Mouse (Mus musculus): ENCODE measurements around the gene AC140267.1. TPM values are rescaled to one million over a fixed set of nuclear protein-coding genes. Genes with fewer than 3 reads are reported as not detected.

The AC140267.1 gene
- not detected for polyA plus RNA-seq (2014; fragmentation: Illumina TruSeq; extraction: RNeasy Lipid Tissue Mini Kit (QIAGEN cat#74804); ENCODE audit: low read depth, low replicate concordance)

GRCm38 (mm10) chr15:80235535-80235934 is at the start of gene AC140267.1:
AC140267.1 (plus strand) TSS chr15:80235835.

GRCm38 (mm10) chr15:80233733-80234509 is 1.7 kb upstream of the AC140267.1 start, which contains the start of gene Mief1:
Mief1 (plus strand) TSS chr15:80234018.

GRCm38 (mm10) chr15:80254847-80255645 is 19.4 kb downstream of the AC140267.1 start, which contains the start of gene Atf4:
Atf4 (plus strand) TSS chr15:80255184.

GRCm38 (mm10) chr15:80263610-80264575 is 28.3 kb downstream of the AC140267.1 start, which contains the start of gene Rps19bp1:
Rps19bp1 (minus strand) TSS chr15:80264315.

Other genes starting within 250 kb of the AC140267.1 start
- gene Pdgfb, start 220.9 kb upstream of the AC140267.1 start, polyA plus RNA-seq (2014; fragmentation: Illumina TruSeq; extraction: RNeasy Lipid Tissue Mini Kit (QIAGEN cat#74804); ENCODE audit: low read depth, low replicate concordance) = 0.13 TPM
- gene Syngr1, start 144.5 kb upstream of the AC140267.1 start, polyA plus RNA-seq (2014; fragmentation: Illumina TruSeq; extraction: RNeasy Lipid Tissue Mini Kit (QIAGEN cat#74804); ENCODE audit: low read depth, low replicate concordance) = 0.25 TPM
- 215 TPM for gene Rpl3, start 144.0 kb upstream of the AC140267.1 start, polyA plus RNA-seq (2014; fragmentation: Illumina TruSeq; extraction: RNeasy Lipid Tissue Mini Kit (QIAGEN cat#74804); ENCODE audit: low read depth, low replicate concordance)
- gene Tab1, start 102.7 kb upstream of the AC140267.1 start, polyA plus RNA-seq (2014; fragmentation: Illumina TruSeq; extraction: RNeasy Lipid Tissue Mini Kit (QIAGEN cat#74804); ENCODE audit: low read depth, low replicate concordance) = 0.41 TPM
- 36.9 TPM for gene Mgat3, start 62.1 kb upstream of the AC140267.1 start, polyA plus RNA-seq (2014; fragmentation: Illumina TruSeq; extraction: RNeasy Lipid Tissue Mini Kit (QIAGEN cat#74804); ENCODE audit: low read depth, low replicate concordance)
- 21.5 TPM for gene Mief1, start 1.8 kb upstream of the AC140267.1 start, polyA plus RNA-seq (2014; fragmentation: Illumina TruSeq; extraction: RNeasy Lipid Tissue Mini Kit (QIAGEN cat#74804); ENCODE audit: low read depth, low replicate concordance)
- gene Atf4, start 19.3 kb downstream of the AC140267.1 start, polyA plus RNA-seq (2014; fragmentation: Illumina TruSeq; extraction: RNeasy Lipid Tissue Mini Kit (QIAGEN cat#74804); ENCODE audit: low read depth, low replicate concordance) = 74.1 TPM
- 3.3 TPM for gene Rps19bp1, start 28.5 kb downstream of the AC140267.1 start, polyA plus RNA-seq (2014; fragmentation: Illumina TruSeq; extraction: RNeasy Lipid Tissue Mini Kit (QIAGEN cat#74804); ENCODE audit: low read depth, low replicate concordance)
- 0.09 TPM for gene Cacna1i, start 51.4 kb downstream of the AC140267.1 start, polyA plus RNA-seq (2014; fragmentation: Illumina TruSeq; extraction: RNeasy Lipid Tissue Mini Kit (QIAGEN cat#74804); ENCODE audit: low read depth, low replicate concordance)